Mouse (Mus musculus) thymus, postnatal 25 days (tissue): ENCODE results near the gene Cntrl.
A peak's percentile ranks its signal among the peaks of the same experiment; 100 is the strongest.

Source experiments
- DNase-seq: peaks from one replicate; pipeline ENCODE4 v3.0.0; 2022

Cntrl gene

DNA sequence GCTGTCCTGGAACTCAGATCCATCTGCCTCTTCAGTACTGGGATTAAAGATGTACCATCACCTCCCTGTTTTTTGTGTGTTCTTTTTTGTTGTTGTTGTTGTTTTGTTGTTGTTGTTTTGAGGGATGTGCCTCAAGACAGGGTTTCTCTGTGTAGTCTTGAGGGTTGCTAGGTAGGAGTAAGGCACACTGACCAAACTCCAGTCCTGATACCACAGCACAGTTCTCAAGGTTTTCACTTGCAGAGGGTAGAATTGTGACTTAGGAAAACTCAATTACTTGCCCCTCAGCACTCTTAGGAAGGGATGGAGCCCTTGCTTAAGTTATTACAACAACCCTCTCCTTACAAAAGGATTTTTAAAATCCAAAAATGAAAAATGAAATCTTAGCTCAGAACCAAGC is 22.2 kb downstream of the Cntrl start:
- no peak for DNase-seq

DNA sequence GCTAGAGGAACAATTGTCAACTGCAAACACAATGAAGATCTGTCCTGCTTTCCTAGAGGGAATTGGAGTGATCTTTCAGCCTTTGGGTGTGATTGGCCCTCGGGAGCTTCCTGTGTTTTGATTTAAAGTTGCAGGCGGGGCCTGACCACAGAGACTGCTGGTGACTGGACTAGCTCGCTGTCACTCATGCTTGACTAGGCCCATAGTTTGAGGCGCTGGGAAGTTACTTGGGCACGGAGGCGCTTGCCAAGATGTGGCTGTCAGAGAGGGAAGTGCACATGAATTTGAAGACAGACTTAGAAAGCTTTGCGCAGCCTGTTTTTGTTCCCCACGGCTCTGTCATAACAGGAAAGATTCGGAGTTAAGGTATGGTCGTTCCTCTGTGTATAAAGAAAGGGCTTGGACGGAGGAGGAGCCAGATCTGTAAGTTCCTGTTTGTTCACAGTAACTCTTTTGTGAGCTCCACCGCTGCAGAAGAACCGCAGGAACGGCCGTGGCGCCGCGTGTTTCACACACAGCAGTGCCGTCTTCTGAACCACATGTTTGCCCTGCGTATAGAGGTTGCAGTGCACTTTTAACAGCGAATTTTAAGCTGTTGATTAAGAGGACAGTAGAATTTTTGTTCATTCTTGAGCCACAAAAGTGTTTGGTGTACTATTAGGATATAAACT is 22.8 kb downstream of the Cntrl start:
- peak; percentile 96 for DNase-seq

DNA sequence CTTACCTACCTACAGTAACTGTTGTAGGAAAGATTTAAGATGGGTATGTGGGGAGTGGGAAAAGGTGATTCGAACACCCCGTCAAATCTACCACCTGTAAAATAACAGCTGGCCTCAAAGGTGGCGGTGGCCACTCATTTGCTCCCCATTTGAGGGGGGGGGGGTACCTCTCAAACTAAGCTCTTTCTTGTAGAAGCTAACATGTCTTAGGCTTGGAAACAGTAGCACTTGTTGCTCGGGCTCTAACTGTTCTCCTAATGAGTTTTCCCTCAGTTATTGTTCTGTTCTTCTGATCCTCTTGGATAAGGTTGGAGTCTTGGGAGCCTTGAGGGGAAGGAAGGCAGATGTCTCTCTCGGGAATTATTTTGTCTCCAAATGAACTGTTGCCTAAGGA is 23.4 kb downstream of the Cntrl start:
- no peak for DNase-seq

DNA sequence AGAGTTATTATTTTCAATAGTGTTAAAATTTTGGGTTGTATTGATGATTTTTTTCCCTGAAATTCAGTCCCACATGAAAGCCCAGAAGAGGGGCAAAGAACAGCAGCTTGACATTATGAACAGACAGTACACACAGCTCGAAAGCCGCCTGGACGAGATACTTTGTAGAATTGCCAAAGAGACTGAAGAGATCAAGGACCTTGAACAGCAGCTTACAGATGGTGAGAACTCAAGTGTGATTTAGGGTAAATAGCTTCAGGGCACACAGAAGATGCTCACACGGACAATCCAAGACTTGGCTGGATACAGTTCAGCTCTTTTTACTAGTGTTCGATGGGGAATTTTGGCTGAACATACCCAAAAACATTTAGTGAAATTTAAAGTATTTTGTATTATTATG is 24.6 kb downstream of the Cntrl start:
- no peak for DNase-seq

DNA sequence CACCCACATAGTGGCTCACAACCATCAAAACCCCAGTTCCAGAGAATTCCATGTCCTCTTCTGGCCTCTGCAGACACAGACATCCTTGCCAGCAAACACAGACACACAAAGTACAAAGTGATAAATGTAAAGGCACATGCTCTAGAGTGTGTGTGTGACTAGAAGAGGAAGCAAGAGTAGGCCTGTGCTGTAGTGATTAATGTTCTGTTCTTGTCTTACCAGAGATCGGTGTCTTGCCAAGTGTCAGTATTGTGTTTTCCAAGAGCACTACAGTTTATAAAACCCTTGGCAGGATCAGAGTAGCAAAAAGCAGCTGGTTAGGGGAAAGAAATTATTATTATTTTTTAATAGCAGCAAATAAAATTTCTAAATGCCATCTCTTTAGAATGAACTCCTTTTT is 29.3 kb downstream of the Cntrl start:
- no peak for DNase-seq

DNA sequence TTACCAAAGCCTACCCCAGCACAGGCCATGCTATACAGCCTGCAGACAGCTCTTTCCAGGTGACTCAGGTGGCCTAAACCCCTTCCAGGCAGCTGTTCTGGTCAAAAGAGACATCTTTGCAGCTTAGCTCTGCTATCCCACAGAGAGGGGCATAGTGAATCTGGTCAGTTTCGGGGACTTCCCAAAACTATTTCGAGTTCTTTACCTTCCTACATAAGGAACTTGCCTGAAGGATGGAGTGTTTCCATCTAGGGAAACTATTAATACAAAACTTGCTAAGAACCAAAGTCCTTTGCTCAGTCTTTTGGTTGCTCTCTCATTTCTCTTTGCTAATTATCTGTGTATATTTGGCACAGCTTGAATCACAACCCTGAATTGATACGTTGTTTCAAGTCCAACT is 32.4 kb downstream of the Cntrl start:
- no peak for DNase-seq

DNA sequence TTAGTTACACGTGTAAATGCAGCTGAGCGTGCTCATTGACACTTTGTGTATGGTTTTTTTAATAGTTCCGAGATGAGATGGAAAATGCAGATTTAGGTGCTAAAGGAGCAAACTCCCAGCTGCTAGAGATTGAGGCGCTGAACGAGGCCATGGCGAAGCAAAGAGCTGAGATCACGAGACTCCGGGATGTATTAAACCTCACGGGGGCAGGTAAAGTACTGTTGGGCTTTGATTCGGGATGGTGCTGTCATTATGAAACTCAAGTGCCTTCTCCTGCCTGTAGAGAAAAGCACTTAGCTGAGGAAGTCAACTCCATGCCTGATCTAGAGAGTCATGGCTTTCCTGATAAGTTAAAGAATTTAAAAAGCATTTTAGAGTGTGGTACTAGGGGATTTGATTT is 39.5 kb downstream of the Cntrl start:
- no peak for DNase-seq

DNA sequence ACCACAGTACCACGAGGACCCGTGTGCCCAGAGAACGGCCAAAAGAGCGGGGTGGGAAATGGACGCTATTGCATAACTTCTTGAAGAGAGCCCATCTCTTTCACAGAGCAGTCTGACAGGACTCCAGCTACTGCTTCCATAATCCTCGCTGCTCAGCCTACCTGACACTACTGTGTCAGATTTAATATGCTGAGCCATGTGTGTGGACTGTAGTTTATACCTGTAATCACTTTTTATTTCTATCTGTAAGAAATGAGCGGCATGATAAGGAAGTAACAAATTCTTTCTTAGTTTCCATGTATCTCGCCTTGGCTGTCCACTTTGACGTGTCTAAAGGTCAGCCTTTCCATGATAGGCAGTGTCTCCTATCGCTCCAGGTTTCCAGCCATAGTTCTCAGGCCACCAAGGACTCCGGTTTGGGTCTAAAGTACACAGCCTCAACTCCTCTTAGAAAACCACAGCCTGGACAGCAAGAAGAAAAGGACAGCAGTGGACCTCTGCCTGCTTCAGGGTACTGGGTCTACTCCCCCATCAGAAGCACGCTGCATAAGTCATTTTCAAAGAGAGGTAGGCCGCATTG is 42.1 kb downstream of the Cntrl start:
- DNase-seq: no peak

DNA sequence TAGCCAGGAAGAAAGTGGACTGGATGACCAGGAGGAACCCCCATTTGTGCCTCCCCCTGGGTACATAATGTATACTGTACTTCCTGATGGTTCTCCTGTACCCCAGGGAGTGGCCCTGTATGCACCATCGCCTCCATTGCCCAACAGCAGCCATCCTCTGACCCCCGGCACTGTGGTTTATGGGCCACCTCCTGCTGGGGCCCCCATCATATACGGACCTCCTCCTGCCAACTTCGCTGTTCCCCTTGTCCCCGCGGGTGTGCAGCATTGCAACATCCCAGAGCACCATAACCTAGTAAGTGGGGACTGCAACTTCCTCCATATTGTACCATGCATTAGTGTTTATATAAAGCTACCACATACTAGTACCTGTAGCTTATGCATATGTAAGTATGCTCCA is 43.9 kb downstream of the Cntrl start:
- DNase-seq: no peak

DNA sequence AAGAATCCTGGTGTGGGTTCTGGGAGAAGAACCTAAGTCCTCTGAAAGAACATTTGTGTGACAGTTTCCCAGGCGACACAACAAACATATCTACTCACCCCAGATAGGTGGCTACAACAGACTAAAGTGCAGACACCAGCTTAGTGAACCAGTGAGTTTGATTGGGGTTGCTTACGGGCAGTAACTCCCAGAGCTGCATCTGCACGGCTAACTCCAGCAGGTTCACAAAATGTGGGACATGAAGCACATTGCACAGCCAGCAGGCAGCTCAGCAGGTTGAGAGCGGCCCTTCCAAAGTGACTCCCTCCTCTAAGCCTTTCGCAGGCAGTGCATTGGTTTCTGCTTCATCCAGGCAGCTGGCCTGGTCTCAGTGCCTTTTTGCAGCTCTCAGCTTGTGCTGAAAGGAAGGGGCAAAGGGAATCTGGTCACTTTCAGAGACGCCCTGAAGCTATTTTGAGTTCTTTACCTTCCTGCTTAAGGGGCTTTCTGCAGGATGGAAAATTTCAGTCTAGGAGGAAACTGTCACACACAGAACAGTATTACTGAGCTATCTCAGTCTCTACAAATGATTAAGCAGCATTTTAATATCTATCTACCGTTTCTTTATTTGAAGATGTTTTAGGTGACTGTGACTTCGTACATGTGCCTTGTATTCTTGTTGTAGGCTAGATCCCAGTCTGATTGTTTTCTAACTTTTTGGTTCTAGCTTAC is 44.7 kb downstream of the Cntrl start:
- DNase-seq: no peak

DNA sequence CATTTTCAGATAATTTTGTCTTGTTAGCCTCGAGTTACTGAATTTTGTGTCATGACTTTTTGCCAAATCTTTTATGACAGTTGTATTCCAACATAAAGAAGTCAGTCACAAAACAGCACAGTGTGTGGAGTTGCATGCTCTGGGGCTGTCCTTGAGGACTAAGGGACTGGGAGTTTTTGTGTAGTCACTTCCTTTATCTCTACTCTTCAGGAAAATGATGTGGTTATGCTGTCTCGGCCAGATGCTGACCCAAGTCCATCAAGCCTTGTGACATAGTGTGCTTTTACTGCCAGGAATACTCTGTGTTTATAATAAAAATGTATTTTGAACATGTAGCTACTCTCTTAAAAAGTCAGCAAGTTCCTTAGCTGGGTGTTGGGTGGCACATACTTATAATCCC is 47.7 kb downstream of the Cntrl start:
- no peak for DNase-seq

DNA sequence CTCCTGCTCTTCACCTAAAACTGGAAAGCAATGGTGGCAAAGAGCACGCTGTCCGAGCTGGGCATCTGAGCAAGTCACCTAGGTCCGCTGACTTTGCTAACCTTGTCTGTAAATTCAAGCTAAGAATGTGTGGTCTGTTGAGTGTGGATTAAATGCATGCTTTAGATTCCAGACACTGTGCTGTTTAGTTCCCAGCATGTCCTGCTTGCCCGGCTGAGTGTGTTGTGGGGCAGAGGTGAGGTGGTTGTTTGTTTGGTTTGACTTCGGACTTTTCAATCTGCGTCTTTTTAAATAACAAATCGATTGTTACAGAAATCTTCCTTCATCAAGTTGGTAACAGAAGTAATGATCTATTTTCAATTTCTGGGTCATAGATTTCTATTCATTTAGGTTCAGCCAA is 48.5 kb downstream of the Cntrl start:
- DNase-seq: no peak

DNA sequence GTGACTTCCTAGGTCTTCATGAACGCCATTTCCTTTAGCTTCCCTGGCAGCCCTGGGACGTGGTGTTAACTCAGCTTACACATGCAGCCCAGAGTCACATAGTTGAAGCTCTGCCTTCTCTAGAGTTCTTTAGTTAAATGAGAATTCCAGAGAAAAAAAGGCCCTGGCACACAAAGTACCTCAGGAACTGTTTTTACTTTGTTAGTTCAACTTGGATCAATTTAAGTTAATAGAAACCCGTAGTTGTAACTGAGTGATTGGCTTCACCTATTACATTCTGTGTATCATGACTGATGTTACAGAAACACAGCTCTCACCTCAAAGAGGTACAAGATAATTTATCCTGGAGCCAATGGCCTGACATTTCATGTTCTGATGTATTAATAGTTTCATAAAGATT is 49.1 kb downstream of the Cntrl start:
- no peak for DNase-seq

DNA sequence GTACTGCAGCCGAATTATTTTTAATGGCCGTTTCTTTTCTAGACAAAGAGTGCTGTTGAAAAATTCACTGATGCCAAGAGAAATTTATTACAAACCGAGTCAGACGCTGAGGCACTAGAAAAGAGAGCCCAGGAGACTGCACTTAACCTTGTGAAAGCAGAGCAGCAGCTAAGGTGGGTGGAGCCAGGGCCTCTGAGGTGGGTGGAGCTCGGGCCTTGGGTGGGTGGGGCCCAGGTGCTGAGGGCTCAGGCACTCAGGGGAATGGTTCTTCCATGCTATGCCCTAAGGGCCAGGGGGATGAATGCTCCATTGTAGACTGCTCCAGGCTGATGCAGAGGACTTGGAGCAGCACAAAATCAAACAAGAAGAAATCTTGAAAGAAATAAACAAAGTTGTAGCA is 50.9 kb downstream of the Cntrl start:
- DNase-seq: peak; percentile 18

DNA sequence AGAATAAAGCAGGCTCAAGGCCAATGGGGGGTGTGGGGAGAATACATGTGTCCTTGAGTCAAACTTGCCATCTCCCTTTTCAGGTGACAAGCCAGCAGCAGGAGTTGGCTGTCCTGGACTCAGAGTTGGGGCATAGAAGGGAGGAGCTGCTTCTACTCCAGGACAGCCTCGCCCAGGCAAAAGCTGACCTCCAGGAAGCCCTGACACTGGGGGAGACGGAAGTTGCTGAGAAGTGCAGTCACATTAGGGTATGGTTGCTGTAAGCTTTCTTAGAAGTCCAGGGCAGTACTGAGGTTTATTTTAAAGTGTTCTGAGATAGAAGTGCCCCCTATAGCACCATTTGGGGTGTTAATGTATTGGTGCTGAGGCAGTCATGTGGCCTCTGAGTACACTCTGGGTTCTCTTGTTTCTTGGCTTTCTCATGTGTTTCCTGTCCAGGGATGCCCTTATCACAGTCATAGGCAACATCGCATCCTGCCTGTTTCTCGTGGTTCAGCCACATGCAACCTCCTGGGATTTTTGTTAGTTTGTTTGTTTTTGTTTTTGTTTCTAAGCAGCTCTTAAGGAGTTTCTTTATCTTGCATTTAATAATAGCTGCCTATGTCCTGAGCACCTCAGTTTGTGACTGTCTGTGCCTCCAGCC is 52.7 kb downstream of the Cntrl start:
- DNase-seq: no peak

DNA sequence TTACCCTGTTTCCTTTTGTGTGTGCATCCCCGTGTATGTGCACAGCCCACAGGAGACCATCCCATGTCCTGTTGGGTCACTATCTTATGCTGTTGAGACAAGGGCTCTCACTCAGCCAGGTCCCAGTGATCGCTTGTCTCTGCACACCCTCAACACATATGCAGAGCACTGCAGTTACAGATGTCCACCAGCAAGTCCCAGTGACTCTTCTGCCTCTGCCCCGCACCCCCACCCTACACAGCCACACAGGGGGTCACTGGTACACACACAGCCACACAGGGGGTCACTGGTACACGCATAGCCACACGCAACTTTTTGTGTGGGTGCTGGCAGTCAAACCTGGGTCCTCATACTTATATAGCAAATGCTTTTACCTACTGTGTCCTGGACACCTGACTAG is 54.1 kb downstream of the Cntrl start:
- no peak for DNase-seq

DNA sequence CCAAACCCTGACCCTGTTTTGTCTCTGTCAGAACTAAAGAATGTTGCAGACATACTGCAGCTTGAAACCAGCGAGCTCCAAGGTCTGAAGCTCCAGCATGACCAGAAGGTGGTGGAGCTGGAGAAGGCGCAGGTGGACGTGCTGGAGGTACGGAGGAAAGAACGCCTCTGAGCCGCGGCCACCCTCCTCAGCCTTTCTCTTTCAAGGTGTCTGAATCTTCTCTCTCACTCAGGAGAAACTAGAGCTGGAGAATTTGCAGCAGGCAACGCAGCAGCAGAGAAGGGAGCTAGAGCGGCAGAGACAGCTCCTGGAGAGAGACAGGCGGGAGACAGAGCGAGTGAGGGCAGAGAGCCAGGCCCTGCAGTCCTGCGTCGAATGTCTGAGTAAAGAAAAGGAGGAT is 56.1 kb downstream of the Cntrl start:
- DNase-seq: no peak

DNA sequence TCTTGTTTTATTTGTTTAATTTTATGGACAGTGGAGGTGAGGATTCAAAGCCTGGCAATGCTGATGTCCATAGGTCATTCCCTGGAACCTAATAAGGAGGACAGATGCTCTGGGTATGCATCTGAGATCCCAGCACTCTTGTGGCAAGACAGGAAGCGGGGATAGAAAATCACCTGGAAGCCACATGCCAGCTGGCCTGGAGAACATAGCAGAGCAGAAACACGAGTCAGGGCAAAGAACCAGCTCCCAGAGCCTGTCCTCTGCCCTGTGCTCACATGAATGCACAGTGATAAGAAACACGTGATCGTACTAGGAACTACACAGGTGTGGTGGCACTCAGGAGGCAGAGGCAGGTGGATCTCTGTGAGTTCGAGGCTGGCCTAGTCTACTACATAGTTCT is 57.5 kb downstream of the Cntrl start:
- no peak for DNase-seq

DNA sequence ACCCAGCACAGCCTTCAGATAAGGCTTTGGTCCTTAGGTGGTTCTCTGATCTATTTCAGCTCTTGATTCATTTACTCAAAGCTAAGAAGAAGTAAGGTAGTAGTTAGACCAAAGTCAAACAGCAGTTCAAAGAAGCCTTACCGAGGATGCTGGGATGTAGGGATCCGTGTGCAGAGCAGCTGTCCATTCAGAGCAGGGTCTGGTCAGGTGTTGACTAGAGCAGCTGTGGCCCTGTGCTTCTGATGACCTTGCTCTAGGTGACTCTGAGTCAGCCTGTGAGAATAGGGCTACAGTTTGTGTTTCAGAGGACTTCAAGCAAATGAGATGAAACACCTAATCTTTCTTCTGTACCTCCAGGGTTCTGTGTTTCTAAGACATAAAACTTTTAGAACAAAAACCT is 60.2 kb downstream of the Cntrl start:
- no peak for DNase-seq

DNA sequence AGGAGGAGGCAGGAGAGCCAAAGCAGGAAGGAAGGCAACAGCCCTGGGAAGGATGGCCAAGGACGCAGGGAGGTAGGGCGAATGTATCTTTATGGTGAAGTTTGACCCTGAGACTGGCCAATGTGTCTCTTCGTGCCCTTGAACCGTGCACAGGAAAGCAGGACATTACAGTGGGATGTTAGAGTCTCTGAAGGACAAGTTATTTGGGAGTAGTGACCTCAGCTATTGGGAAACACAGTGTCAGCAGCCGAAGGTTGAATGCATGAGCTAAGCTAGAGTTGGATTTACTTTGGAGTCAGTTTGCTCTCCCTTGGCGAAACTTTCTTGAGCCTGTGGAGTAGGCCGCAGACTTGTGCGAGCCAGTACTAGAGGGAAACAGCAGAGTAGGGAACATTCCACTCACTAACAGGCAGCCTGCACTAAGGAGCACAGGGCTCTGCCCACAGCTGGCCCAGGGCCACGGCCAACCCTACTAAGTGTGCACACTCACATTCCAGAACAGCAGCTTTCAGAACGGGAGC is 62.1 kb downstream of the Cntrl start:
- DNase-seq: no peak

DNA sequence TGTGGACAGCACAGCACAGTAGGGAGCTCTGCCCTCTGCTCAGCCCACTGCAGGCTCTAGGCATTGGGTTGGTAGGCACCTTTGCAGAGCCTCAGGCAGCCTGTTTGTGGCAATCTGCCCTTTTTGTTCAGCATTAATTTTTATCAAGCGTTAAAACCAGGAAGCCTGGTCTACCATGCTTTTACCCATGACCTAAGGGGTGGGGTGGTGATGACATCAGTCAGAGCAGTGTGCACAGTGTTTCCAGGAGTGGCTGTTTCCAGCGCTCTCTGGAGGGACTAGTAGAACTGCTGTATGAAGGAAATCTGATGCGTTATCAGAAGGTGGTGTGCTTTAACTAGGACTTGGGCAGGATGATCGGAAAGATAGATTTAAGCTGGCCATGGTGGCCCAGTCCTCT is 63.0 kb downstream of the Cntrl start:
- DNase-seq: no peak

DNA sequence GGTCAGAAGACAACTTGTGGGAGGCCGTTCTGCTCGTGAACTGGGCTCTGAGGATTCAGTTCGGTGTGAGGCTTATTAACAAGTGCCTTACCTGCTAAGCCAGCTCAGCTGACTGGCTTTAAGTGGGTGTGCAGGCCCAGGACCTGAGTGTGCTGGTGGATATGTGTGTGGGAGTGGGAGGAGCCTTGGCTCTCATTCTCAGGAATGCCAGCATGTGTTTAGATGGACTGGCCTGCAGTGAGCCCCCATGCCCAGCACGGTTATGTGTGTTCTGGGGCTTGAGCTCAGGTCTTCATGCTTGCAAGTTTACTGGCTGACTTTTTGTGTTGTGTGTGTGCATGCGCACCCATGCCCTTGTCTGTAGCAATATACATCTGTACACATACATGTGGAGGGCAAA is 64.4 kb downstream of the Cntrl start:
- no peak for DNase-seq

DNA sequence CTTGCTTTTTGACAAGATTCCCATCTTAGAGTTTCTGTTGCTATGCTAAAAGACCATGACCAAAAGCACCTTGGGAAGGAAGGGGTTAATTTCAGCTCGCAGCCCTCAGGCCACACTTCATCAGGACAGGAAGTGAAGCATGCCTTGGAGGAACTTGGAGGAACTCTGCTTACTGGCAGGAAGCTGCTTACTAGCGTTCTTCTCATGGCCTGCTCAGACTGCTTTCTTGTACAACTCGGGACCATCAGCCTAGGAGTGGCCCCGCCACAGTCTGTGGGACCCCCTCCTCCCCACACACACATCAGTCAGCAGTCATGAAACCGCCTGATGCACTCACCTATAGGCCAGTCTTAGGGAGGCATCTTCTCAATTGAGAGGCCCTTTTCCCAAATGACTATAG is 64.8 kb downstream of the Cntrl start:
- DNase-seq: no peak
